Mouse (Mus musculus): ENCODE measurements at regions not wholly inside any gene's neighbourhood (a gene's known extent, or its start where the extent isn't known, plus 50 kb on each side); places are given as distances from the start of the nearest gene placed in this dataset.

DNA sequence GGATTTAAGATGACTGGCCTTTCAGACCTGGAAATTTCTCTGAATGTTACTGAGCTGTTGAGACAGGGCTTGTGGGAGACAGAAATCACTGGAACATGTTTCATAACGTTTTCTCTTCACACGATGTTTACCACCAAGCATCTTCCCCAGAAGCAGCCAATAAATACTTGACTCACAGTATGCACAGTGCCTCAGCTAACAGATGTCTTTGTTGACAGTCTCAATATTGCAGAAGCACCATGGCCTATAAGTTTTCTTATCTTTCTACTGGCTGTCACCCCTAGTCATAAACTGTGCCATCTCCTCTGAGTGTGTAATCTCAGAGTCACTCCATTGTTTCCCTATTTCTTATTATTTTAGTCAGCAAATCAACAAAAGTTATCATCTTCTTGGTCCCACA, 187.9 kb upstream of the Gm38303 start:
- no peak for DNase-seq

DNA sequence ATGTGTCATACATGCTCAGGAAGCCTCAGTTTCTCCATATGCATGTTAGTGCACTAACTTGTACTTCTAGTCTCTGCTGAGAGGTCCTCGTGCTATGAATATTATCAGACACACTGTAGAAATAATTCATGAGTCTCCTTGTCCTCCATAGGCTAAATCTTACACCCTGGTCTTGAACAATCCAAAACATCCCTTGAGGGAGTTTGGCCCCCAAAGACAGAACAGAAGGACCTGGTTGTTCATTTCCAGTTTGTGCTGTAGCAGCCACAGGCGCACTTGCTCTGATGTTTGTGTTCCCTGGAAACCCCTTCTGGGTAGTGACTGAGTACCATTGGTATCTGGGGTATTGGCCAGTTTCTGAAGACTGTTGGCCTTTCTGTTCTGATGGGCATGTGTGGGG, 176.7 kb upstream of the Gm38303 start:
- no peak for DNase-seq

DNA sequence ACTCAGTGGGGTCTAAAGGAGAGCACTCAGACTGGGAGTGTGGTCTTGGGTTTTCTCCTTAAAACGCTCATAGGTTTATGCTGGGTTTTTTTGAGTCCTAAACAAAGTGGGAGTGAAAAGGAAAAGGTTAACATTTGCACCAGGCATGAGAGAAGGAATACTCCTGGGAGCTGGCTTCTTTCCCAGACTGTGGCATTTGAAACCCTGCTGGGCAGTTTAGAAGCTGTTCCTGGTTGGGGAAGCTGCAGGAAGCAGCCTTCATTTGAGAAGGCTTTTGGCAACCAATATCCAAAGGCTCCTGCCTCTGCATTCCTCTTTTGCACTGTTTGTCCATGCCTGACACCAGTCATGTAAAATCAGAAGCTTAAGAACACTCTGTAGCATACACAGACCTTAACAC, 175.9 kb upstream of the Gm38303 start:
- DNase-seq: peak; percentile 4

Measured in kidney, postnatal 10 days (tissue).